Mouse (Mus musculus) limb, embryonic 11.5 days (tissue): ENCODE data around the gene Crhr1. TPM values are rescaled to one million over a fixed set of nuclear protein-coding genes. Genes with fewer than 3 reads are reported as not detected.

Source experiments
- ATAC-seq: fragments of 200-750 bp; cut with Nextera tagmentation; 2 replicates; pipeline ENCODE4 v1.8.0; 2017; ENCODE audit warnings: low read depth; ENCODE audit not compliant: insufficient number of reproducible peaks, low FRiP score, low TSS enrichment
- DNase-seq: peaks from one replicate; pipeline ENCODE4 v3.0.0-alpha.2; 2015; ENCODE audit warnings: low spot score
- H3K27ac ChIP-seq: fragments of 300-500 bp; sonication (generic); replicated peaks from 2 replicates; pipeline ENCODE4 v1.5.1; 2014; ENCODE audit warnings: low read depth, mild to moderate bottlenecking, low read length
- H3K27me3 ChIP-seq: fragments of 300-500 bp; sonication (generic); 2 replicates; pipeline ENCODE4 v1.6.1; 2014; ENCODE audit warnings: mild to moderate bottlenecking, low read length, mixed read lengths; ENCODE audit not compliant: control insufficient read depth, insufficient read depth
- H3K36me3 ChIP-seq: fragments of 300-500 bp; sonication (generic); 2 replicates; pipeline ENCODE4 v1.6.1; 2014; ENCODE audit warnings: mild to moderate bottlenecking, low read length, moderate library complexity, mixed read lengths; ENCODE audit not compliant: control insufficient read depth, insufficient read depth
- H3K4me1 ChIP-seq: fragments of 300-500 bp; sonication (generic); 2 replicates; pipeline ENCODE4 v1.6.1; 2014; ENCODE audit warnings: low read length, mixed read lengths; ENCODE audit not compliant: control insufficient read depth, insufficient read depth
- H3K4me2 ChIP-seq: fragments of 300-500 bp; sonication (generic); 2 replicates; pipeline ENCODE4 v1.6.1; 2014; ENCODE audit warnings: low read depth, mild to moderate bottlenecking, moderate library complexity; ENCODE audit not compliant: severe bottlenecking
- H3K4me3 ChIP-seq: fragments of 300-500 bp; sonication (generic); 2 replicates; pipeline ENCODE4 v1.5.1; 2014; ENCODE audit warnings: low read depth, low read length
- H3K9ac ChIP-seq: fragments of 300-500 bp; sonication (generic); 2 replicates; pipeline ENCODE4 v1.6.1; 2014; ENCODE audit warnings: mild to moderate bottlenecking, low read length
- H3K9me3 ChIP-seq: fragments of 300-500 bp; sonication (generic); 2 replicates; pipeline ENCODE4 v1.6.1; 2016; ENCODE audit warnings: low read length; ENCODE audit not compliant: control insufficient read depth
- WGBS: fragments of 180-500 bp; shearing (Covaris S2); extraction: QIAGEN DNeasy Blood & Tissue Kit; methylation state at CpG from one replicate; pipeline ENCODE4 v1.1.7; 2014; 5-methylcytosine and 5-hydroxymethylcytosine counted together
- polyA plus RNA-seq: library from polyadenylated mRNA; unstranded; fragments of >200 nt; fragmentation: Nextera tagmentation; extraction: Ambion mirVana; gene quantifications from 2 replicates; pipeline ENCODE4 v1.2.1, GENCODE M21; 2014

Crhr1 gene
- polyA plus RNA-seq, 1 experiment from 2014 or later = 0.37 TPM

DNA sequence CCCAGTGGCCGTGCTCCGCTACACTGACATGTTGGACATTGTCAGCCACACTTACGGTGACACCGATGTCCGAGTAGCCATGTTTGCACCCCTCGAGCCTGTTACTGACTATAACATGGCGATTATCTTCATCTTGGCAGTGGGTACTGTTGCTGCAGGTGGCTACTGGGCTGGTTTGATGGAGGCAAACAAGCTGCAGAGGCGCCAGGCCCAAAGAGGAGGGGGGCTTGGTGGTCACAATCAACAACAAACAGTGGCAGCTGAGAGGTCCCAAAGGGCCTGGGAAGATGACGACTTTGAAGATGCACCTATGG is 54.1 kb downstream of the Crhr1 start:
- no peaks in the 10 kb centered on the region for H3K4me1 ChIP-seq
- 91% methylated on average over 9 of the region's 9 CpGs for WGBS
- H3K27ac ChIP-seq = no peak overlapping the region
- no peaks in the 10 kb centered on the region for H3K9me3 ChIP-seq
- ATAC-seq (no peak), DNase-seq (no peak)
- no peak overlapping the region for H3K4me2 ChIP-seq
- no peak overlapping the region for H3K4me3 ChIP-seq
- H3K27me3 ChIP-seq = no peaks in the 10 kb centered on the region
- H3K36me3 ChIP-seq = no peaks in the 10 kb centered on the region
- H3K9ac ChIP-seq = no peak overlapping the region

GRCm38 (mm10) chr11:104187766-104188165 is 55.1 kb downstream of the Crhr1 start:
- H3K4me3 ChIP-seq = no peak overlapping the region
- H3K4me1 ChIP-seq = no peaks in the 10 kb centered on the region
- no peaks in the 10 kb centered on the region for H3K36me3 ChIP-seq
- 93% methylated on average over 10 of the region's 10 CpGs for WGBS
- no peaks in the 10 kb centered on the region for H3K9me3 ChIP-seq
- no peak for DNase-seq
- H3K27ac ChIP-seq = no peak overlapping the region
- H3K27me3 ChIP-seq = no peaks in the 10 kb centered on the region
- no peak overlapping the region for H3K9ac ChIP-seq
- H3K4me2 ChIP-seq = no peak overlapping the region
- ATAC-seq = no peak

GRCm38 (mm10) chr11:104190008-104190407 is 57.4 kb downstream of the Crhr1 start:
- H3K4me3 ChIP-seq = no peak overlapping the region
- no peak overlapping the region for H3K4me2 ChIP-seq
- WGBS = 64% methylated on average over 2 of the region's 2 CpGs
- no peaks in the 10 kb centered on the region for H3K36me3 ChIP-seq
- DNase-seq (no peak), ATAC-seq (no peak)
- H3K9me3 ChIP-seq = no peaks in the 10 kb centered on the region
- H3K4me1 ChIP-seq = no peaks in the 10 kb centered on the region
- H3K9ac ChIP-seq = no peak overlapping the region
- no peaks in the 10 kb centered on the region for H3K27me3 ChIP-seq
- H3K27ac ChIP-seq = no peak overlapping the region

- Histone ChIP-seq H3K4me3 (no peak overlapping the region), H3K27me3 (no peaks in the 10 kb centered on the region), H3K4me2 (no peak overlapping the region), H3K36me3 (no peaks in the 10 kb centered on the region), H3K9me3 (no peaks in the 10 kb centered on the region), H3K27ac (no peak overlapping the region), H3K4me1 (no peaks in the 10 kb centered on the region), H3K9ac (no peak overlapping the region)
- ATAC-seq (no peak), DNase-seq (no peak)
- WGBS = 73% methylated on average over 11 of the region's 11 CpGs
Measured at GRCm38 (mm10) chr11:104195382-104195781, 62.7 kb downstream of the Crhr1 start.

DNA sequence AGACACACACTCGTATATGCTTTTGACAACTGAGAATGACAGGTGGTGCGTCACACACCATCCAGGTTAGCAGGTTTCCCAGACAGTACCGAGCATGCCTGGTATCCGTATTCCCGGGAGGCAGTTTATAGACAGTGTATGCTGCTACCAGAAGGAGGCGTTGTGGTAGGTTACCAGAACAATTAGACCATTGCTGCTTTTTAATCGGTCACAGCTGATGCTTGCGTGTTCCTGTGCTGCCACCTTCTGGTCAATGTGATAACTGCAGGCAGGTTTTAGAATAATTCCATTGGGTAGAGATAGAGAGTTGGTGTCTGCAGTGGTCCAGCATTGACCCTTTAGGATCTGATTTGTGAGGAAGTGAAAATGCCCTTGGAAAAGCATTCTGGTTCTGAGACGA is 63.1 kb downstream of the Crhr1 start:
- Histone ChIP-seq H3K4me1 (no peaks in the 10 kb centered on the region), H3K9ac (no peak overlapping the region), H3K27ac (no peak overlapping the region), H3K27me3 (no peaks in the 10 kb centered on the region), H3K4me3 (no peak overlapping the region), H3K36me3 (no peaks in the 10 kb centered on the region), H3K4me2 (no peak overlapping the region), H3K9me3 (no peaks in the 10 kb centered on the region)
- peak; percentile 47; the same call in 1 of the 2 replicates for ATAC-seq
- WGBS = 7% methylated on average over 9 of the region's 9 CpGs
- DNase-seq = peak; percentile 91

DNA sequence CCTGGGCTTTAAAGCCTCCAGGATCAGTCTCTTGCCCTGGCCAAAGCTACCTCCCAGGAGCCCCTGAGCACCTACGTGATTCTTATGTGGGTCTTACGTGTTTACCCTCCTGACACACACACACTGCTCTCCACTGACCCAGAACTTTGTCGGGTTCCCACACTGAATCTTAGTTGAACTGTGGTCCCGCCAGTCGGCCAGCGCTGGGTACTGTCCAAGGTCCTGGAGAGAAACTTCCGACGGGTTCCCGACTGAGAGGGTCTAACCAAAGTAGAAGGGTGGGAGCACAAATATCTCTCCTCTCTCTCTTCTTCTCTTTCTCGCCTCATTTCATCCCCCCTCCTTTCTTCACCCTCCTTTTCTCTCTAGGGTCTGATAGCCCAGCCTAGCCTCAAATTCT is 65.2 kb downstream of the Crhr1 start:
- Histone ChIP-seq H3K9me3 (no peaks in the 10 kb centered on the region), H3K4me2 (no peak overlapping the region), H3K4me1 (no peaks in the 10 kb centered on the region), H3K27ac (no peak overlapping the region), H3K27me3 (no peaks in the 10 kb centered on the region), H3K4me3 (no peak overlapping the region), H3K36me3 (no peaks in the 10 kb centered on the region), H3K9ac (no peak overlapping the region)
- DNase-seq (peak; percentile 84), ATAC-seq (no peak)
- 10% methylated on average over 10 of the region's 10 CpGs for WGBS

- Histone ChIP-seq H3K4me2 (no peak overlapping the region), H3K4me3 (no peak overlapping the region), H3K27me3 (no peaks in the 10 kb centered on the region), H3K9me3 (no peaks in the 10 kb centered on the region), H3K4me1 (no peaks in the 10 kb centered on the region), H3K9ac (no peak overlapping the region), H3K27ac (no peak overlapping the region), H3K36me3 (no peaks in the 10 kb centered on the region)
- WGBS = 80% methylated on average over 3 of the region's 3 CpGs
- ATAC-seq (no peak), DNase-seq (no peak)
Measured at GRCm38 (mm10) chr11:104203271-104203670, 70.6 kb downstream of the Crhr1 start.

- H3K9me3 ChIP-seq = no peaks in the 10 kb centered on the region
- no peak overlapping the region for H3K27ac ChIP-seq
- H3K4me2 ChIP-seq = no peak overlapping the region
- ATAC-seq (no peak), DNase-seq (no peak)
- no peaks in the 10 kb centered on the region for H3K4me1 ChIP-seq
- H3K36me3 ChIP-seq = no peaks in the 10 kb centered on the region
- H3K27me3 ChIP-seq = no peaks in the 10 kb centered on the region
- H3K4me3 ChIP-seq = no peak overlapping the region
- 75% methylated on average over 4 of the region's 4 CpGs for WGBS
- H3K9ac ChIP-seq = no peak overlapping the region
Measured at GRCm38 (mm10) chr11:104206573-104206972, 73.9 kb downstream of the Crhr1 start.

DNA sequence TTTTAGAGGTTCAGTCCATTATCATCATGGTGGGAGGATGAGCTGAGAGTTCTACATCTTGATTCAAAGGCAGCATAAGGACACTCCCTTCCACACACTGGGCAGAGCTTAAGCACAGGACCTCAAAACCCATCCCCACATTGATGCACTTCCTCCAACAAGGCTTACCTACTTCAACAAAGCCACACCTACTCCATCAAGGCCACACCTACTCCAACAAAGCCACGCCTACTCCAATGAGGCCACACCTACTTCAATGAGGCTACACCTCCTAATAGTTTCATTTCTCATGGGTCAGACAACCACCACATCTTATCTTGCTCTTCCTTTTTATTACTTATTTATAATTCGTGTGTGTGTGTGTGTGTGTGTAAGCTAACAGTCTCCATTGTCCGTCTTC is 76.4 kb downstream of the Crhr1 start:
- DNase-seq = no peak
- no peak for ATAC-seq
- Histone ChIP-seq H3K4me3 (no peak overlapping the region), H3K4me1 (no peaks in the 10 kb centered on the region), H3K9me3 (no peaks in the 10 kb centered on the region), H3K4me2 (no peak overlapping the region), H3K9ac (no peak overlapping the region), H3K27me3 (no peaks in the 10 kb centered on the region), H3K36me3 (no peaks in the 10 kb centered on the region), H3K27ac (no peak overlapping the region)
- 77% methylated on average over 3 of the region's 3 CpGs for WGBS
